Mouse (Mus musculus) heart, postnatal 10 days (tissue): ENCODE measurements around the gene Lrmda. TPM values are rescaled to one million over a fixed set of nuclear protein-coding genes. Genes with fewer than 3 reads are reported as not detected.

Source experiments
- DNase-seq, 2 experiments: peaks; one replicate each; pipeline ENCODE4 v3.0.0; 2021
- intact Hi-C: fragments of 180-260 bp; cut with DNase I; formaldehyde crosslinking; loops from one replicate; pipeline ENCODE4 v1.15.1; 2025
- total RNA-seq, 2 experiments: library from RNA; stranded (reverse); gene quantifications; 2 replicates each; pipeline ENCODE4 v1.2.3; 2021

Lrmda gene
- total RNA-seq, 2 experiments from 2014 or later = 1.1 to 2.1 TPM

GRCm38 (mm10) chr14:22905741-22906667 lies 886.5 kb downstream of the Lrmda start:
- intact Hi-C loops = no loop called here
- DNase-seq = peak in 1 of 2 experiments; percentile 30

- intact Hi-C loops = no loop called here
- no peak for DNase-seq
These were observed 887.2 kb downstream of the Lrmda start for GRCm38 (mm10) chr14:22906716-22907115.

- intact Hi-C loops = no loop called here
- DNase-seq = no peak
These were observed 887.7 kb downstream of the Lrmda start for GRCm38 (mm10) chr14:22907221-22907620.

- intact Hi-C loops = no loop called here
- no peak for DNase-seq
These were observed 888.5 kb downstream of the Lrmda start for GRCm38 (mm10) chr14:22908006-22908405.

- DNase-seq = no peak
- intact Hi-C loops = no loop called here
These were observed 896.0 kb downstream of the Lrmda start for GRCm38 (mm10) chr14:22915463-22915862.

- intact Hi-C loops = no loop called here
- DNase-seq = no peak
These were observed 899.0 kb downstream of the Lrmda start for GRCm38 (mm10) chr14:22918499-22918898.

- intact Hi-C loops = no loop called here
- DNase-seq = no peak
These were observed 899.4 kb downstream of the Lrmda start for GRCm38 (mm10) chr14:22918931-22919330.

GRCm38 (mm10) chr14:22921152-22921551 lies 901.6 kb downstream of the Lrmda start:
- no peak for DNase-seq
- intact Hi-C loops = no loop called here

- intact Hi-C loops = no loop called here
- DNase-seq = peak; percentile 18 to 25
These were observed 902.3 kb downstream of the Lrmda start for GRCm38 (mm10) chr14:22921796-22922195.

- intact Hi-C loops = no loop called here
- DNase-seq = no peak
These were observed 903.1 kb downstream of the Lrmda start for GRCm38 (mm10) chr14:22922571-22922970.

GRCm38 (mm10) chr14:22923251-22923650 lies 903.7 kb downstream of the Lrmda start:
- no peak for DNase-seq
- intact Hi-C loops = no loop called here

GRCm38 (mm10) chr14:22928263-22928662 lies 908.8 kb downstream of the Lrmda start:
- intact Hi-C loops = no loop called here
- DNase-seq = no peak

GRCm38 (mm10) chr14:22928683-22929082 lies 909.2 kb downstream of the Lrmda start:
- no peak for DNase-seq
- intact Hi-C loops = no loop called here

- DNase-seq = no peak
- intact Hi-C loops = no loop called here
These were observed 910.1 kb downstream of the Lrmda start for GRCm38 (mm10) chr14:22929585-22929984.

GRCm38 (mm10) chr14:22930488-22931046 lies 911.1 kb downstream of the Lrmda start:
- no peak for DNase-seq
- intact Hi-C loops = no loop called here

- intact Hi-C loops = no loop called here
- no peak for DNase-seq
These were observed 911.8 kb downstream of the Lrmda start for GRCm38 (mm10) chr14:22931114-22931822.

GRCm38 (mm10) chr14:22936701-22937100 lies 917.2 kb downstream of the Lrmda start:
- intact Hi-C loops = no loop called here

GRCm38 (mm10) chr14:22940576-22940975 lies 921.1 kb downstream of the Lrmda start:
- DNase-seq = no peak
- intact Hi-C loops = no loop called here

More at GRCm38 (mm10) chr14:22936701-22937100, 917.2 kb downstream of the Lrmda start:
- no peak for DNase-seq

GRCm38 (mm10) chr14:22942569-22942968 lies 923.1 kb downstream of the Lrmda start:
- intact Hi-C loops = no loop called here
- DNase-seq = no peak

- no peak for DNase-seq
These were observed 930.0 kb downstream of the Lrmda start for GRCm38 (mm10) chr14:22949466-22949865.

GRCm38 (mm10) chr14:22952981-22953380 lies 933.5 kb downstream of the Lrmda start:
- no peak for DNase-seq

More at GRCm38 (mm10) chr14:22949466-22949865, 930.0 kb downstream of the Lrmda start:
- intact Hi-C loops = no loop called here

More at GRCm38 (mm10) chr14:22952981-22953380, 933.5 kb downstream of the Lrmda start:
- intact Hi-C loops = no loop called here
